Mouse (Mus musculus): Measurements from ENCODE around the gene Nbas.

GRCm38 (mm10) chr12:13580796-13581195 lies 311.9 kb downstream of the Nbas start:
- no peak for TF ChIP-seq CTCF (IDR thresholded peaks at IDR 0.05; ENCODE audit: borderline replicate concordance, control insufficient read depth, extremely low read depth, insufficient read depth, low read length, poor library complexity)
- no peak for TF ChIP-seq POLR2A (IDR thresholded peaks at IDR 0.05; ENCODE audit: control insufficient read depth, extremely low read depth, insufficient read depth, low read length, poor library complexity)
